Mouse (Mus musculus): Measurements from ENCODE around the gene Sgip1. TPM values are rescaled to one million over a fixed set of nuclear protein-coding genes. Genes with fewer than 3 reads are reported as not detected.

Sgip1 gene
- polyA plus RNA-seq, 1 experiment from 2014 or later = 8.6 TPM

GRCm38 (mm10) chr4:102833191-102833590, 92.1 kb downstream of the Sgip1 start:
- Histone ChIP-seq H3K27me3 (ENCODE audit: insufficient read depth, low read length) (no peaks in the 10 kb centered on the region), H3K9ac (replicated peaks; ENCODE audit: low read length) (no peak overlapping the region), H3K9me3 (ENCODE audit: low read length) (no peaks in the 10 kb centered on the region), H3K4me3 (ENCODE audit: low read length) (no peak overlapping the region), H3K4me2 (replicated peaks; ENCODE audit: low read depth, low read length) (no peak overlapping the region), H3K27ac (ENCODE audit: low read length) (no peak overlapping the region), H3K4me1 (ENCODE audit: insufficient read depth, low read length) (no peaks in the 10 kb centered on the region), H3K36me3 (ENCODE audit: insufficient read depth, low read length) (no peaks in the 10 kb centered on the region)
- WGBS = 70% methylated on average over 1 of the region's 1 CpGs
- ATAC-seq (ENCODE audit: low FRiP score, low TSS enrichment) = no peak

GRCm38 (mm10) chr4:102833726-102834125, 92.6 kb downstream of the Sgip1 start:
- Histone ChIP-seq H3K4me1 (ENCODE audit: insufficient read depth, low read length) (no peaks in the 10 kb centered on the region), H3K4me2 (replicated peaks; ENCODE audit: low read depth, low read length) (no peak overlapping the region), H3K9me3 (ENCODE audit: low read length) (no peaks in the 10 kb centered on the region), H3K27me3 (ENCODE audit: insufficient read depth, low read length) (no peaks in the 10 kb centered on the region), H3K36me3 (ENCODE audit: insufficient read depth, low read length) (no peaks in the 10 kb centered on the region), H3K27ac (ENCODE audit: low read length) (no peak overlapping the region), H3K4me3 (ENCODE audit: low read length) (no peak overlapping the region), H3K9ac (replicated peaks; ENCODE audit: low read length) (no peak overlapping the region)
- no peak for ATAC-seq (ENCODE audit: low FRiP score, low TSS enrichment)
- WGBS = 95% methylated on average over 2 of the region's 2 CpGs

GRCm38 (mm10) chr4:102834710-102835109, 93.6 kb downstream of the Sgip1 start:
- H3K36me3 ChIP-seq (ENCODE audit: insufficient read depth, low read length) = no peaks in the 10 kb centered on the region
- H3K9me3 ChIP-seq (ENCODE audit: low read length) = no peaks in the 10 kb centered on the region
- no peak for ATAC-seq (ENCODE audit: low FRiP score, low TSS enrichment)
- H3K27me3 ChIP-seq (ENCODE audit: insufficient read depth, low read length) = no peaks in the 10 kb centered on the region
- H3K4me2 ChIP-seq (replicated peaks; ENCODE audit: low read depth, low read length) = no peak overlapping the region
- no peaks in the 10 kb centered on the region for H3K4me1 ChIP-seq (ENCODE audit: insufficient read depth, low read length)
- no peak overlapping the region for H3K27ac ChIP-seq (ENCODE audit: low read length)
- 78% methylated on average over 1 of the region's 1 CpGs for WGBS
- H3K9ac ChIP-seq (replicated peaks; ENCODE audit: low read length) = no peak overlapping the region
- no peak overlapping the region for H3K4me3 ChIP-seq (ENCODE audit: low read length)

GRCm38 (mm10) chr4:102840062-102840798, 99.1 kb downstream of the Sgip1 start:
- Histone ChIP-seq H3K4me3 (ENCODE audit: low read length) (no peak overlapping the region), H3K27me3 (ENCODE audit: insufficient read depth, low read length) (no peaks in the 10 kb centered on the region), H3K36me3 (ENCODE audit: insufficient read depth, low read length) (no peaks in the 10 kb centered on the region), H3K4me2 (replicated peaks; ENCODE audit: low read depth, low read length) (no peak overlapping the region), H3K27ac (ENCODE audit: low read length) (peak overlapping the region; percentile 82), H3K9ac (replicated peaks; ENCODE audit: low read length) (no peak overlapping the region), H3K9me3 (ENCODE audit: low read length) (no peaks in the 10 kb centered on the region), H3K4me1 (ENCODE audit: insufficient read depth, low read length) (peaks cover 10% of the 10 kb centered on the region; the same call in 1 of the 2 replicates)
- WGBS = 42% methylated on average over 7 of the region's 7 CpGs
- peak; percentile 92 for ATAC-seq (ENCODE audit: low FRiP score, low TSS enrichment)

GRCm38 (mm10) chr4:102840956-102841729, 100.0 kb downstream of the Sgip1 start:
- no peaks in the 10 kb centered on the region for H3K36me3 ChIP-seq (ENCODE audit: insufficient read depth, low read length)
- no peak for ATAC-seq (ENCODE audit: low FRiP score, low TSS enrichment)
- peak overlapping the region; percentile 82 for H3K27ac ChIP-seq (ENCODE audit: low read length)
- WGBS = 69% methylated on average over 11 of the region's 11 CpGs
- H3K27me3 ChIP-seq (ENCODE audit: insufficient read depth, low read length) = no peaks in the 10 kb centered on the region
- no peak overlapping the region for H3K4me2 ChIP-seq (replicated peaks; ENCODE audit: low read depth, low read length)
- H3K4me1 ChIP-seq (ENCODE audit: insufficient read depth, low read length) = peaks cover 10% of the 10 kb centered on the region; the same call in 1 of the 2 replicates
- H3K9ac ChIP-seq (replicated peaks; ENCODE audit: low read length) = no peak overlapping the region
- H3K4me3 ChIP-seq (ENCODE audit: low read length) = no peak overlapping the region
- no peaks in the 10 kb centered on the region for H3K9me3 ChIP-seq (ENCODE audit: low read length)

- 91% methylated on average over 6 of the region's 6 CpGs for WGBS
- no peak overlapping the region for H3K9ac ChIP-seq (replicated peaks; ENCODE audit: low read length)
- H3K4me1 ChIP-seq (ENCODE audit: insufficient read depth, low read length) = no peaks in the 10 kb centered on the region; the same call in 1 of the 2 replicates
- ATAC-seq (ENCODE audit: low FRiP score, low TSS enrichment) = no peak
- H3K36me3 ChIP-seq (ENCODE audit: insufficient read depth, low read length) = no peaks in the 10 kb centered on the region
- no peaks in the 10 kb centered on the region for H3K27me3 ChIP-seq (ENCODE audit: insufficient read depth, low read length)
- no peak overlapping the region for H3K4me2 ChIP-seq (replicated peaks; ENCODE audit: low read depth, low read length)
- no peak overlapping the region for H3K4me3 ChIP-seq (ENCODE audit: low read length)
- no peak overlapping the region for H3K27ac ChIP-seq (ENCODE audit: low read length)
- H3K9me3 ChIP-seq (ENCODE audit: low read length) = no peaks in the 10 kb centered on the region
Measured at GRCm38 (mm10) chr4:102850498-102850897, 109.4 kb downstream of the Sgip1 start.

- no peak for ATAC-seq (ENCODE audit: low FRiP score, low TSS enrichment)
- H3K9me3 ChIP-seq (ENCODE audit: low read length) = no peaks in the 10 kb centered on the region
- H3K4me2 ChIP-seq (replicated peaks; ENCODE audit: low read depth, low read length) = no peak overlapping the region
- WGBS = 63% methylated on average over 1 of the region's 1 CpGs
- H3K9ac ChIP-seq (replicated peaks; ENCODE audit: low read length) = no peak overlapping the region
- H3K4me1 ChIP-seq (ENCODE audit: insufficient read depth, low read length) = no peaks in the 10 kb centered on the region; the same call in 1 of the 2 replicates
- no peaks in the 10 kb centered on the region for H3K27me3 ChIP-seq (ENCODE audit: insufficient read depth, low read length)
- H3K36me3 ChIP-seq (ENCODE audit: insufficient read depth, low read length) = no peaks in the 10 kb centered on the region
- H3K4me3 ChIP-seq (ENCODE audit: low read length) = no peak overlapping the region
- H3K27ac ChIP-seq (ENCODE audit: low read length) = no peak overlapping the region
Measured at GRCm38 (mm10) chr4:102851161-102851560, 110.1 kb downstream of the Sgip1 start.

GRCm38 (mm10) chr4:102852290-102852689, 111.2 kb downstream of the Sgip1 start:
- Histone ChIP-seq H3K36me3 (ENCODE audit: insufficient read depth, low read length) (no peaks in the 10 kb centered on the region), H3K4me1 (ENCODE audit: insufficient read depth, low read length) (no peaks in the 10 kb centered on the region; the same call in 1 of the 2 replicates), H3K4me2 (replicated peaks; ENCODE audit: low read depth, low read length) (no peak overlapping the region), H3K4me3 (ENCODE audit: low read length) (no peak overlapping the region), H3K9me3 (ENCODE audit: low read length) (no peaks in the 10 kb centered on the region), H3K9ac (replicated peaks; ENCODE audit: low read length) (no peak overlapping the region), H3K27ac (ENCODE audit: low read length) (no peak overlapping the region), H3K27me3 (ENCODE audit: insufficient read depth, low read length) (no peaks in the 10 kb centered on the region)
- 80% methylated on average over 3 of the region's 3 CpGs for WGBS
- no peak for ATAC-seq (ENCODE audit: low FRiP score, low TSS enrichment)

- ATAC-seq (ENCODE audit: low FRiP score, low TSS enrichment) = no peak
- H3K4me2 ChIP-seq (replicated peaks; ENCODE audit: low read depth, low read length) = no peak overlapping the region
- no peak overlapping the region for H3K9ac ChIP-seq (replicated peaks; ENCODE audit: low read length)
- 72% methylated on average over 5 of the region's 5 CpGs for WGBS
- no peak overlapping the region for H3K4me3 ChIP-seq (ENCODE audit: low read length)
- H3K9me3 ChIP-seq (ENCODE audit: low read length) = no peaks in the 10 kb centered on the region
- no peaks in the 10 kb centered on the region for H3K36me3 ChIP-seq (ENCODE audit: insufficient read depth, low read length)
- no peak overlapping the region for H3K27ac ChIP-seq (ENCODE audit: low read length)
- H3K4me1 ChIP-seq (ENCODE audit: insufficient read depth, low read length) = no peaks in the 10 kb centered on the region; the same call in 1 of the 2 replicates
- no peaks in the 10 kb centered on the region for H3K27me3 ChIP-seq (ENCODE audit: insufficient read depth, low read length)
Measured at GRCm38 (mm10) chr4:102852808-102853207, 111.7 kb downstream of the Sgip1 start.
